Mouse (Mus musculus) midbrain, embryonic 16.5 days (tissue): ENCODE results near the gene 1700016D06Rik. TPM values are rescaled to one million over a fixed set of nuclear protein-coding genes. Genes with fewer than 3 reads are reported as not detected.

Source experiments
- ATAC-seq: fragments of 200-750 bp; cut with Nextera tagmentation; 2 replicates; pipeline ENCODE4 v1.8.0; 2017; ENCODE audit warnings: moderate TSS enrichment
- H3K27ac ChIP-seq: fragments of 300-500 bp; sonication (generic); 2 replicates; pipeline ENCODE4 v1.5.1; 2014; ENCODE audit warnings: mild to moderate bottlenecking, low read length, mixed read lengths
- H3K27me3 ChIP-seq: fragments of 300-500 bp; sonication (generic); 2 replicates; pipeline ENCODE4 v1.6.1; 2014; ENCODE audit warnings: low read depth, low read length, mixed read lengths; ENCODE audit not compliant: control insufficient read depth, insufficient read depth
- H3K36me3 ChIP-seq: fragments of 300-500 bp; sonication (generic); 2 replicates; pipeline ENCODE4 v1.6.1; 2014; ENCODE audit warnings: mild to moderate bottlenecking, low read length, moderate library complexity, mixed read lengths; ENCODE audit not compliant: control insufficient read depth, insufficient read depth
- H3K4me1 ChIP-seq: fragments of 300-500 bp; sonication (generic); 2 replicates; pipeline ENCODE4 v1.6.1; 2014; ENCODE audit warnings: mild to moderate bottlenecking, low read length, mixed read lengths; ENCODE audit not compliant: control insufficient read depth, insufficient read depth
- H3K4me2 ChIP-seq: fragments of 300-500 bp; sonication (generic); 2 replicates; pipeline ENCODE4 v1.6.1; 2014; ENCODE audit warnings: mild to moderate bottlenecking, low read length, mixed read lengths
- H3K4me3 ChIP-seq: fragments of 300-500 bp; sonication (generic); 2 replicates; pipeline ENCODE4 v1.5.1; 2014; ENCODE audit warnings: low read depth, mild to moderate bottlenecking, low read length, moderate library complexity, mixed read lengths
- H3K9ac ChIP-seq: fragments of 300-500 bp; sonication (generic); 2 replicates; pipeline ENCODE4 v1.6.1; 2014; ENCODE audit warnings: low read depth, low read length, mixed read lengths
- H3K9me3 ChIP-seq: fragments of 300-500 bp; sonication (generic); replicated peaks from 2 replicates; pipeline ENCODE4 v1.6.1; 2014; ENCODE audit warnings: mild to moderate bottlenecking, low read length, mixed read lengths; ENCODE audit not compliant: control insufficient read depth, poor library complexity, severe bottlenecking
- WGBS: fragments of 180-500 bp; shearing (Covaris S2); extraction: QIAGEN DNeasy Blood & Tissue Kit; methylation state at CpG from one replicate; pipeline ENCODE4 v1.1.7; 2014; 5-methylcytosine and 5-hydroxymethylcytosine counted together
- polyA plus RNA-seq: library from polyadenylated mRNA; unstranded; fragments of >200 nt; fragmentation: Nextera tagmentation; extraction: Ambion mirVana; gene quantifications from 2 replicates; pipeline ENCODE4 v1.2.1, GENCODE M21; 2015

The 1700016D06Rik gene
- polyA plus RNA-seq, 1 experiment from 2014 or later = not detected

DNA sequence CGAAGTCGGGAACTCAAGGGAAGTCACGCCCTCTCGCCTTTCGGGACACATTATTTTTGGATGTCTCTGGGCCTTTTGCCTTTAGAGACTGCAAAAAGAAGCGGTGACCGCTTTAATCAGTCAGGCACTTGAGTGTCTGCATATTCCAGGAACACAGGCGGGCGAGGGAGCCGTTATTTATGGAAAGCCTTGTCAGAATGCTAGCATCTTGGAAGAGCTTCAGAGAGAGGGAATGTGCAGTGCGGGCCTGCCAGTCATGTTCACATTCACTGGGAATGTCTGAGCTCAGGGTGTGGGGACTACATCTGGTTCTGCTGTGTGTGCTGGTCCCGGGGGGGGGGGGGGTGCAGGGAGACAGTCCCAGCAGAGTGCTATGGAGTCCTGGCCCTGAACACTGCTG, 5.0 kb upstream of the 1700016D06Rik start:
- no peaks in the 10 kb centered on the region for H3K36me3 ChIP-seq
- no peak overlapping the region for H3K4me2 ChIP-seq
- H3K27ac ChIP-seq = no peak overlapping the region
- ATAC-seq = no peak
- no peaks in the 10 kb centered on the region for H3K4me1 ChIP-seq
- no peak overlapping the region for H3K9ac ChIP-seq
- H3K9me3 ChIP-seq = no peaks in the 10 kb centered on the region
- H3K4me3 ChIP-seq = no peak overlapping the region
- H3K27me3 ChIP-seq = no peaks in the 10 kb centered on the region
- WGBS = 90% methylated on average over 12 of the region's 12 CpGs

- Histone ChIP-seq H3K27me3 (no peaks in the 10 kb centered on the region), H3K9me3 (no peaks in the 10 kb centered on the region), H3K36me3 (no peaks in the 10 kb centered on the region), H3K4me2 (no peak overlapping the region), H3K9ac (no peak overlapping the region), H3K27ac (no peak overlapping the region), H3K4me3 (no peak overlapping the region), H3K4me1 (peaks cover 4% of the 10 kb centered on the region; the same call in 1 of the 2 replicates)
- ATAC-seq = no peak
- WGBS = 74% methylated on average over 6 of the region's 6 CpGs
Observed at GRCm38 (mm10) chr8:11704716-11705420, 4.0 kb upstream of the 1700016D06Rik start.

GRCm38 (mm10) chr8:11703789-11704188, 2.9 kb upstream of the 1700016D06Rik start:
- 85% methylated on average over 5 of the region's 5 CpGs for WGBS
- ATAC-seq = no peak
- H3K9ac ChIP-seq = no peak overlapping the region
- H3K4me2 ChIP-seq = no peak overlapping the region
- no peak overlapping the region for H3K4me3 ChIP-seq
- H3K9me3 ChIP-seq = no peaks in the 10 kb centered on the region
- no peaks in the 10 kb centered on the region for H3K36me3 ChIP-seq
- H3K4me1 ChIP-seq = peaks cover 4% of the 10 kb centered on the region; the same call in 1 of the 2 replicates
- no peak overlapping the region for H3K27ac ChIP-seq
- H3K27me3 ChIP-seq = no peaks in the 10 kb centered on the region

DNA sequence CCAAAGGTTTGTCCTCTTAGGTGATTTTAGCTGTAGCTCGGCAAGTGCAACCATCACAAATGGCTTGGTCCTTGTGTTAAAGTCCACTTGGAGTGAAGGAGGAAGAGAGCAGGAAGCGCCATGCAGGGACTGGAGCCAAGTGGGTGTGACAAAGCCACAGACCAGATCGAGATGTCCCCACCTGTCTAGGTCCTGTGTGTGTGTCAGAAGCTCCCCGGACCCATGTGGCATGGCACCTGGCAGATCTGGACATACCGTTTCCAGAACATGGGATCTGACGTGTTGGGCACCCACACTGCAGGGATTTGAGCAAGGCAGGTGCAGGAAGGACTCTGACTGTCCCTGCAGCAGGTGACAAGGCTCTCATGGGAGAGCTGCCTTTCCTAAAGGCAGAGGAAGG, 565 bp upstream of the 1700016D06Rik start:
- no peak overlapping the region for H3K4me2 ChIP-seq
- no peaks in the 10 kb centered on the region for H3K9me3 ChIP-seq
- peaks cover 4% of the 10 kb centered on the region; the same call in 1 of the 2 replicates for H3K4me1 ChIP-seq
- no peak overlapping the region for H3K27ac ChIP-seq
- ATAC-seq = no peak
- 81% methylated on average over 6 of the region's 6 CpGs for WGBS
- H3K4me3 ChIP-seq = no peak overlapping the region
- H3K9ac ChIP-seq = no peak overlapping the region
- H3K27me3 ChIP-seq = no peaks in the 10 kb centered on the region
- no peaks in the 10 kb centered on the region for H3K36me3 ChIP-seq

DNA sequence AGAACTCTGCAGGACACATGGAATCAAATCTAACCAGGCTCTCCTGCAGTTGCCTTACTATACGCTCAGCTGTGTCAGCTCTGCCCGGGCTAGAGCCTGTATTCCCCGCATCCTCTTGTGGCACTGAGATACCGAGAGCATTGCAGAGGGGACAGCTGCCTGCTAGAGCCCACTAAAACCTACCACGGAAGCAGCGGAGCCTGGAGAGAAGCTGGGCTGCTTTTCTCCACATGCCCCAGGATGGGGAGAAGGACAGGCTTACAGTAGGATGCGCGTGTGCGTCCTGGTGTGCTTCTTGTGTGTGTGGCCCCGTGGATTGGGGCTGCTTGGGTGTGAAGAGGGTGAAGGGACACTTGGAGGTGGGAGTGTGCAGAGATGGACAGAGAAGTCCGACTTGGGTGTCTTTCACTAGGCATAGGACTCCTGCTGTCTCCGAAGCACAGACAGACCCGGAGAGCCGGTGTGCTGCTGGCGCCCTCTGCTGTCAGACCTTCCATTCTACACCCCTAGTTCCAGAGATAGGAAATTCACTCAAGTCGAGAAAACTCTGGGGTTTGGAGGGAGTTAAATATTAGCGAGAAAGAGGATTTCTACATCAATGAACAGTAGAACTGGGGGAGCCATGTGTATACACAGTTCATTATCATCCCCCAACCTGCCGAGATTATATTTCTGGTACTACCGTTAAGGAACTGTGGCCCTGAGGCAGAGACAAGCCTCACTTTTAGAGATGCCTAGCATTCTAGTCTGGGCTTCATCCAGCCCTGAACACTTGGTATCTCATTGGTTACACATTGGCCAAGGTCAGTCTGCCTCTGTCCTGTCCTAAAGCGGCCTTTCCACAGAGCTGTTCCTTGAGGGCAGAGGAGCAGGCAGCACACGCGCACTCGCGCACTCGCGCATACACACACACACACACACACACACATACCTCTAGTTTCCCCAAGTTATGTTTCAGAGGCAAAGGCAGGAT, 517 bp downstream of the 1700016D06Rik start:
- no peaks in the 10 kb centered on the region for H3K9me3 ChIP-seq
- ATAC-seq = peak; percentile 91
- H3K4me3 ChIP-seq = peak overlapping the region; percentile 27
- H3K27me3 ChIP-seq = no peaks in the 10 kb centered on the region
- H3K36me3 ChIP-seq = no peaks in the 10 kb centered on the region
- peak overlapping the region; percentile 54 for H3K4me2 ChIP-seq
- peaks cover 4% of the 10 kb centered on the region; the same call in 1 of the 2 replicates for H3K4me1 ChIP-seq
- WGBS = 35% methylated on average over 26 of the region's 26 CpGs
- peak overlapping the region; percentile 52; the same call in 1 of the 2 replicates for H3K9ac ChIP-seq
- no peak overlapping the region for H3K27ac ChIP-seq

DNA sequence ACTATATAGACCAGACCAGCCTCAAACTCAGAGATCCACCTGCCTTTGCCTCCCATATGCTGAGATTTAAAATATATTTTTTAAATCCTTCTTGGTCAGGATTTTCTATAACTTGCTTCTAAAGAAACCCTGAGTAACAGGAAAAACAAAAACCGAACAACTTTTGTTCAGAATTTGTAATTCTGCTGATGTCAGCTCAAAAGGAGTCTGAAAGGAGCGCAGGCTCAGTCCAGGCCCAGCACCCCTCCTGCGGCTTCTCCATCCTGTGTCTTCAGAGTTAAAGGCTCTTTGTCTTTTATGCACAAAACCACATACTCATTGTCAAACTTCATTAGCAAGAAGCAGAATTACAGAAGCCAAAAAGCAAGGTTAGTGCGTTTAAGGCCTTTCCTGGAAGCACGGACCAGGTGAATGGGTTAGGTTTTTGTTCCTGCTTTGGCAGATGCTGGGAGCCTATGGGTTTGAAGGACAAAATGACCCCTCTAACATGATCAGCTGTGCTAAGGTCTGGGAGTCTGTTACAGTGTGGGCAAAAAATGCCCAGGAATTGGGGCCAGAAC, 1.3 kb downstream of the 1700016D06Rik start:
- Histone ChIP-seq H3K9me3 (no peaks in the 10 kb centered on the region), H3K4me2 (no peak overlapping the region), H3K36me3 (no peaks in the 10 kb centered on the region), H3K9ac (no peak overlapping the region), H3K27me3 (no peaks in the 10 kb centered on the region), H3K4me3 (no peak overlapping the region), H3K4me1 (peaks cover 4% of the 10 kb centered on the region; the same call in 1 of the 2 replicates), H3K27ac (no peak overlapping the region)
- ATAC-seq = no peak
- 80% methylated on average over 5 of the region's 5 CpGs for WGBS

DNA sequence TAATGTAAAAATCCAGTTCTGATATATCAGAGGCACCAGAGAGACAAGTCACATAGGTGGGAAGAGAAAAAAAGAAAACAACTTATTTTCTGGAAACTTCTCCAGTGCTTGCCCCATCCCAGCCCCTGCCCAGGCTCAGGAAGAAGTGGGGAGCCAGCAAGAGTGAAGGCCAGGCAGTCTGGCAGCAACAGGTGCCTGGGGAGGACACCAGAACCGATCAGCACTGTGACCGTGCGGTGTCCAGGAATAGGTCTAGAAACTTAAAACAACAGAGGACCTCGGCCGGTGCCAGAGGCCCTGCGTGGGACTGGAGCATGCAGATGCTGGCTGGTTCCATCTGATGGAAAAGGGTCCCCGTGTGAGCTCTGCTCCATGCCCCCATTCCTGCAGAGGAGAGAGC, 3.4 kb downstream of the 1700016D06Rik start:
- Histone ChIP-seq H3K4me2 (no peak overlapping the region), H3K27ac (no peak overlapping the region), H3K9me3 (no peaks in the 10 kb centered on the region), H3K4me1 (peaks cover 4% of the 10 kb centered on the region; the same call in 1 of the 2 replicates), H3K36me3 (no peaks in the 10 kb centered on the region), H3K27me3 (no peaks in the 10 kb centered on the region), H3K9ac (no peak overlapping the region), H3K4me3 (no peak overlapping the region)
- ATAC-seq = no peak
- 89% methylated on average over 7 of the region's 7 CpGs for WGBS

GRCm38 (mm10) chr8:11696176-11696575, 4.7 kb downstream of the 1700016D06Rik start:
- ATAC-seq = no peak
- H3K4me3 ChIP-seq = no peak overlapping the region
- peaks cover 4% of the 10 kb centered on the region; the same call in 1 of the 2 replicates for H3K4me1 ChIP-seq
- no peak overlapping the region for H3K4me2 ChIP-seq
- H3K27me3 ChIP-seq = no peaks in the 10 kb centered on the region
- no peaks in the 10 kb centered on the region for H3K36me3 ChIP-seq
- no peak overlapping the region for H3K27ac ChIP-seq
- no peaks in the 10 kb centered on the region for H3K9me3 ChIP-seq
- WGBS = 93% methylated on average over 3 of the region's 3 CpGs
- no peak overlapping the region for H3K9ac ChIP-seq
